Mouse (Mus musculus): ENCODE data around the gene Fer. TPM values are rescaled to one million over a fixed set of nuclear protein-coding genes. Genes with fewer than 3 reads are reported as not detected.

Gene Fer
- polyA plus RNA-seq, 1 experiment from 2014 or later = 25.4 TPM

DNA sequence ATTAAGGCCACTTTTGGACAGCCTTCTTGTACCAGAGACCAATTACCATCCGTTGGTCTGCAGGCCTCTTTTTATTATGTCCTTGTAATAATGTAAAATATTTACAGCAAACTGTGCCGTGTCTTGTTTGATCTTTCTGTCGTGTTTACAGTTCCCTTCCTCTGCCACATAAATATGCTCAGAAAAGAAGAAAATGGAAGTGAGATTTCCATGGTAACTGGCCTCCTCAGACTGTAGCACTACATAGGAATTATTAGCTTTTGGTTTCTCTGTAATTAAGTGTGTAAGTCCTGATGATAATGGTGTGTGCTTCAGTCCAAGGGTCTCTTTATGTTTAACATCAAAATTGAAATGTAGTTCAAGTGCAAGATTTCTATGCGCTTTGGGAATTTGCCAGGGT, 283.5 kb downstream of the Fer start:
- Histone ChIP-seq H3K4me1 (no peaks in the 10 kb centered on the region), H3K27me3 (ENCODE audit: low read depth, poor library complexity, severe bottlenecking) (no peaks in the 10 kb centered on the region), H3K36me3 (no peaks in the 10 kb centered on the region), H3K4me3 (no peak overlapping the region), H3K9me3 (replicated peaks) (no peaks in the 10 kb centered on the region), H3K27ac (no peak overlapping the region)
- 94% methylated on average over 4 of the region's 4 CpGs for WGBS
- no peak for DNase-seq (ENCODE audit: low spot score)

DNA sequence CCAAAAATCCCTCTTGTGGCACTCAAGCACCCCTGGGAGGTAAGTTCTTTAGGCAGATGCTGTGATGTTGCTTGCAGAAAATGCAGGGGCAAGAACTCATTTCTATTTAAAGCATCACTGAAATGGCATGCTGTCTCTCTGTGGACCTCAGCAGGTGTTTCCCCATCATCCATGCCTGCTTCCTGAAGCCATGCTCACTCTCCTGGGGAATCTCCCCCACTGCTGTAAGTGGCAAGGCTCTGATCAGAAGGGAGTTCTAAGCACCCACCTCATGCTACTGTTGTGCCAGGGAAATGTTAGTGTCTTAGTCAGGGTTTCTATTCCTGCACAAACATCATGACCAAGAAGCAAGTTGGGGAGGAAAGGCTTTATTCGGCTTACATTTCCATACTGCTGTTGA, 287.9 kb downstream of the Fer start:
- no peaks in the 10 kb centered on the region for H3K4me1 ChIP-seq
- H3K27ac ChIP-seq = no peak overlapping the region
- WGBS = 100% methylated on average over 1 of the region's 1 CpGs
- H3K27me3 ChIP-seq (ENCODE audit: low read depth, poor library complexity, severe bottlenecking) = no peaks in the 10 kb centered on the region
- no peaks in the 10 kb centered on the region for H3K9me3 ChIP-seq (replicated peaks)
- H3K36me3 ChIP-seq = no peaks in the 10 kb centered on the region
- DNase-seq (ENCODE audit: low spot score) = no peak
- no peak overlapping the region for H3K4me3 ChIP-seq

DNA sequence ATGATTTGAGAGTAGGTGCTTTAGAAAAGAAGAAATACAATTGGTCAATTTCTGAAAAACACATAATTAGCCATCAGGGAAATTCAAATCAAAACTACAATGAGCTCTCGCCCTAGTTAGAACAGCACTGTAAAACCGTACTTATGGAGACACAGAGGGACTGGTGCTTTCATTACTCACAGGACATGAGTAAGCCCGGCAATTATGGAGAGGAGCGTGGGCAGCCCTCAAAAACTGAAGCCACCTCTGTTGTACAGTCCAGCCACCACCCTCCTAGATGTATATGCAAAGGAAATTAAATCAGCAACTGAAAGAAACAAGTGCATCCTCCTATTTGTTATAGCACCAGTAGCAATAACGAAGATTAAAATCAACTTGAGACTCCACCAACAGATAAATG, 304.9 kb downstream of the Fer start:
- Histone ChIP-seq H3K4me1 (peaks cover 9% of the 10 kb centered on the region), H3K9me3 (replicated peaks) (no peaks in the 10 kb centered on the region), H3K27me3 (ENCODE audit: low read depth, poor library complexity, severe bottlenecking) (no peaks in the 10 kb centered on the region), H3K36me3 (no peaks in the 10 kb centered on the region), H3K27ac (no peak overlapping the region), H3K4me3 (no peak overlapping the region)
- WGBS = 94% methylated on average over 5 of the region's 5 CpGs
- DNase-seq (ENCODE audit: low spot score) = no peak

GRCm38 (mm10) chr17:64170019-64170418, 307.2 kb downstream of the Fer start:
- Histone ChIP-seq H3K27ac (no peak overlapping the region), H3K27me3 (ENCODE audit: low read depth, poor library complexity, severe bottlenecking) (no peaks in the 10 kb centered on the region), H3K4me3 (no peak overlapping the region), H3K9me3 (replicated peaks) (no peaks in the 10 kb centered on the region), H3K36me3 (no peaks in the 10 kb centered on the region), H3K4me1 (peaks cover 9% of the 10 kb centered on the region)
- no peak for DNase-seq (ENCODE audit: low spot score)
- 71% methylated on average over 5 of the region's 5 CpGs for WGBS

DNA sequence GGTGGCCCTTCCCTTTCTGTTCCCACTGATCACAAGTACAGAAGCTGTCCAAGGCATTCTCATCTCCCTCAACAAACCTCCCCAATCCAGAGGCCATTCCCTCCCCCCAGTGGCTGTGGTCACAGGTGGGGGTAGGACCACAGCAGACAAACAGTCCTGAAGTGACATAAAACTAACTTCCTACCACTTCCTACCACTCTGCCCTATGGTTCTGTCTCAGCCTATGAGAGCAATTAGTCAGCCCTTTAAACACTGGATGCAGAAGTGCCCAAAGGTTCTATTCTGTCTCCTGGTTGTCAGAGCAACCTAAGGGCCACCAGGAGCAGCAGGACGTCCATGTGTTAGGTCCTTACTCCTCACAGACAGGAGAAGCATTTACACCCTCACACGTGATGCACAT, 309.6 kb downstream of the Fer start:
- no peaks in the 10 kb centered on the region for H3K27me3 ChIP-seq (ENCODE audit: low read depth, poor library complexity, severe bottlenecking)
- no peaks in the 10 kb centered on the region for H3K9me3 ChIP-seq (replicated peaks)
- H3K27ac ChIP-seq = no peak overlapping the region
- H3K36me3 ChIP-seq = no peaks in the 10 kb centered on the region
- H3K4me3 ChIP-seq = no peak overlapping the region
- DNase-seq (ENCODE audit: low spot score) = no peak
- WGBS = 86% methylated on average over 2 of the region's 2 CpGs
- peaks cover 9% of the 10 kb centered on the region for H3K4me1 ChIP-seq

DNA sequence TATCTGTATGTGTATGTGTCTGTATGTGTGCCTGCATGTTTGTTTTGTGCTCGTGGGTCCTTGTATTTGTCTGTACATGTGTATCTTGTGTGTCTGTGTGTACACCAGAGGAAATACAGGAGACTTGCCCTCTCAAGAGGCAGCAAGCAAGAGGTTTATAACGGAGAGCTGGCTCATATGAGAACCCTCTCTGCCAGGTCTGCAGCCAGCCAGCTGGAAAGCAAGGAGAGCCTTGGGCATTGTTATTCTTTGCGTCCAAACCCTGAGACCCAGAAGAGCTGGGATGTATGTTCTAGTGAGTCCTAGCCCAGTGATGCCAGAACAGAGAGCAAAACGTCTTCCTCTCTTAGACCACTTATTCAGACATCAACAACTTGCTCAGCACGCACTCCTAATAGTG, 317.7 kb downstream of the Fer start:
- Histone ChIP-seq H3K4me3 (no peak overlapping the region), H3K27ac (no peak overlapping the region), H3K36me3 (no peaks in the 10 kb centered on the region), H3K27me3 (ENCODE audit: low read depth, poor library complexity, severe bottlenecking) (no peaks in the 10 kb centered on the region), H3K9me3 (replicated peaks) (no peaks in the 10 kb centered on the region), H3K4me1 (peaks cover 4% of the 10 kb centered on the region; the same call in 1 of the 2 replicates)
- 90% methylated on average over 5 of the region's 5 CpGs for WGBS
- DNase-seq (ENCODE audit: low spot score) = no peak

DNA sequence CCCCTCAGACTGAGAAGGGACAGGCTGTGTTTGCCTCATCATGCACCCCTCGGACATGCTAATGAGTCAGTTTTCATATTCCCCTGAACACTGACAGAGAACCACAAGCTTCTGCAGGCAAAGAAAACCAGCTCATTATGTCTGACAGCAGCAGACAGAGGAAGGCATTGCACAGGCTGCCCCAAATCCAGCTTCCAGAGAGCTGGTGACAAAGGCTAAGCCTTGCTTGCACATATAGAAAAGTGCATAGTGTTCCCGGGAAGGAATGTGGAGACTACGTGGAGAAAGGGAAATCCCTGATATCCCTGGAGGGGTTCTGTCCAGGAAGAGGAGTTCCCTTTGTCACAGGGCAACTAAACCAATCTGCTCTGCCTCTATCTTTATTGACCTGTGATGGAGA, 318.4 kb downstream of the Fer start:
- H3K27ac ChIP-seq = no peak overlapping the region
- peaks cover 4% of the 10 kb centered on the region; the same call in 1 of the 2 replicates for H3K4me1 ChIP-seq
- WGBS = 86% methylated on average over 3 of the region's 3 CpGs
- H3K4me3 ChIP-seq = no peak overlapping the region
- DNase-seq (ENCODE audit: low spot score) = peak; percentile 23
- no peaks in the 10 kb centered on the region for H3K9me3 ChIP-seq (replicated peaks)
- H3K27me3 ChIP-seq (ENCODE audit: low read depth, poor library complexity, severe bottlenecking) = no peaks in the 10 kb centered on the region
- H3K36me3 ChIP-seq = no peaks in the 10 kb centered on the region

DNA sequence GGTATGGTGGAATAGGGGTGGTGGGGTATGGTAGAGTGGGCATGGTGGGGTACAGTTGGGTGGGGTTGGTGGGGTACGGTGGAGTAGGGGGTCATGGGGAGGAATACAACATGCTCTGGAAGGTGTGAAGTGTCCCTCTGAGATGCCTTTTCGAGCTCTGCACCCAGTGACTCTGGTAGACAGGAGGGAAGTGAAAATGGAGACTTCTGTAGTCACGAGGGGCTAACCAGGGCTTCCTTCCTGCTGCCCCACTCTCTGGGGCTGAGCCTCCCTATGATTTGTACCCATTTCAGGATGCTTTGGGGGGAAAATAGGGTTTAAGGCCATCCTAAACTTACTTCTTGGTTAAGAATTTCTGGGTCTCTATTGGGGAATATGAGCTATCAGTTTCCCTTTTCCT, 319.7 kb downstream of the Fer start:
- WGBS = 88% methylated on average over 3 of the region's 3 CpGs

DNA sequence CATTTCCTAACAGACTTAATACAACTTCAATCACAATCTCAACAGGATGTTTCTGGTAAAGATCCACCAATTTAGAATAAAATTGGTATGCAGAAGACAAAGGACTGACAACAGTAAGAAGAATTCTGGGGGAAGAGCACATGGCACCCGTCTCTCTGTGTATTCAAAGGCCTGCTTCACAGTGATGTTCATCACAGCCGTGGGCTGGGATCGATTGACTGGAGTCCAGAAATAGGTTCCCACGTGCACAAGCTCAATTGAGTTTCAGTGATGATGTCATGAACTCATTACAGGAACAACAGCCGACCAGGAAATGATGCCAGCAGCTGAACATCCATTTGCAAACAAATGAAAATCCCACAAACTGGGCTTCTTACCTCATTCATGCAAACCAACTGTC, 320.3 kb downstream of the Fer start:
- peaks cover 4% of the 10 kb centered on the region; the same call in 1 of the 2 replicates for H3K4me1 ChIP-seq
- no peak overlapping the region for H3K4me3 ChIP-seq
- H3K27ac ChIP-seq = no peak overlapping the region
- H3K27me3 ChIP-seq (ENCODE audit: low read depth, poor library complexity, severe bottlenecking) = no peaks in the 10 kb centered on the region
- no peaks in the 10 kb centered on the region for H3K9me3 ChIP-seq (replicated peaks)
- WGBS = 80% methylated on average over 5 of the region's 5 CpGs
- no peaks in the 10 kb centered on the region for H3K36me3 ChIP-seq
- DNase-seq (ENCODE audit: low spot score) = no peak

More for the DNA sequence above, 319.7 kb downstream of the Fer start:
- Histone ChIP-seq H3K36me3 (no peaks in the 10 kb centered on the region), H3K9me3 (replicated peaks) (no peaks in the 10 kb centered on the region), H3K4me3 (no peak overlapping the region), H3K4me1 (peaks cover 4% of the 10 kb centered on the region; the same call in 1 of the 2 replicates), H3K27me3 (ENCODE audit: low read depth, poor library complexity, severe bottlenecking) (no peaks in the 10 kb centered on the region), H3K27ac (no peak overlapping the region)
- DNase-seq (ENCODE audit: low spot score) = no peak

Other genes with a start within 250 kb of the Fer start
- 1.0 and 1.5 TPM in 2 replicates for gene A930002H24Rik, start 729 bp downstream of the Fer start, polyA plus RNA-seq (2016; fragmentation: Nextera tagmentation; extraction: Ambion mirVana)

Data from limb, embryonic 10.5 days (tissue).